Mouse (Mus musculus): Measurements from ENCODE around the gene Slc6a4. TPM values are rescaled to one million over a fixed set of nuclear protein-coding genes. Genes with fewer than 3 reads are reported as not detected.
"Not testable (repeated sequence)": the region's sequence is repeated elsewhere in the genome, so short reads cannot be mapped to it uniquely, and the experiment has no call there.

Gene Slc6a4
- polyA plus RNA-seq, 1 experiment from 2014 or later: 1.5 TPM

DNA sequence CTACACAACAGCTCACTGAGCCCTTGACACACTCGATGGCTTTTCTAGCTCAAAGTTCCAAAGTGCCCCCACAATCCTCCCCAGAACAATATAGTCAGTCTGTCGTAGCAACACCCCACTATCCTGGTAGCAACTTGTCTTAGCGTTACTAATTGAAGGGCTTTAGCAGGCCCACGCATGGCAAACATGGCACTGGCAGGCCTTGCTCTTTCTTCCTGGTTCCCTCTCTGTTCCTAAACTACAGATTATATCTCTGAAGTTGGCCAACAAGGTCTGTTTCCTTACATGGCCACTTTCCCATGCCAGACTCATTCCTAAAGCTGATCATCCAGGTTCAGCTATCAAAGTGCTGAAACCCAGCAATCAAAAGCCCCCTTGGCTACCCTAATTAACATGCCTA lies 43.5 kb downstream of the Slc6a4 start:
- Histone ChIP-seq H3K4me2 (ENCODE audit: low read depth, low read length) (no peak overlapping the region), H3K9me3 (ENCODE audit: control insufficient read depth, low read length) (no peaks in the 10 kb centered on the region), H3K4me1 (replicated peaks; ENCODE audit: control insufficient read depth, insufficient read depth, low read length) (no peaks in the 10 kb centered on the region), H3K27ac (ENCODE audit: low read length) (no peak overlapping the region), H3K36me3 (ENCODE audit: control insufficient read depth, insufficient read depth, low read length) (peaks cover 16% of the 10 kb centered on the region), H3K9ac (ENCODE audit: low read length) (no peak overlapping the region), H3K27me3 (ENCODE audit: control insufficient read depth, insufficient read depth, low read depth, low read length) (no peaks in the 10 kb centered on the region), H3K4me3 (ENCODE audit: low read length) (no peak overlapping the region)
- 87% methylated on average over 4 of the region's 4 CpGs for WGBS
- ATAC-seq (ENCODE audit: low read depth): no peak

GRCm38 (mm10) chr11:77042816-77043215 lies 44.4 kb downstream of the Slc6a4 start:
- no peak overlapping the region for H3K4me3 ChIP-seq (ENCODE audit: low read length)
- H3K27me3 ChIP-seq (ENCODE audit: control insufficient read depth, insufficient read depth, low read depth, low read length): no peaks in the 10 kb centered on the region
- no peak overlapping the region for H3K27ac ChIP-seq (ENCODE audit: low read length)
- no peak for ATAC-seq (ENCODE audit: low read depth)
- WGBS: 83% methylated on average over 2 of the region's 2 CpGs
- H3K36me3 ChIP-seq (ENCODE audit: control insufficient read depth, insufficient read depth, low read length): peaks cover 17% of the 10 kb centered on the region
- no peak overlapping the region for H3K9ac ChIP-seq (ENCODE audit: low read length)
- no peaks in the 10 kb centered on the region for H3K9me3 ChIP-seq (ENCODE audit: control insufficient read depth, low read length)
- no peak overlapping the region for H3K4me2 ChIP-seq (ENCODE audit: low read depth, low read length)
- no peaks in the 10 kb centered on the region for H3K4me1 ChIP-seq (replicated peaks; ENCODE audit: control insufficient read depth, insufficient read depth, low read length)

DNA sequence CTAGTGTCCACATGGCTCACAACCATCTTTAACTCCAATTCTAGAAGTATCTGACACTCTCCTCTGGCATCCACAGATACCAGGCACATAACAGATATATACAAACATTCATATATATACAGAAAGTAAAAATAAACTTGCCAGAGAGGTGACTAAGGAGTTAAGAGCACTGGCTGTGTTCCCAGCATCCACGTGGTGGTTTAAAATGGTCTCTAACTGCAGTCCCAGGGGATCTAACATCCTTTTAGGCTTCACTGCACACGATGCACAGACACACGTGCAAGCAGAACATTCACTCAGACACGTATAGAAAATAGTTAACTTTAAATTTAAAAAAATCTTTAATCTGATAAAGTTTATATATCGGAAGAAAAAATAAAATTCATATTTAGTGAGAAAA lies 63.5 kb downstream of the Slc6a4 start:
- Histone ChIP-seq H3K36me3 (ENCODE audit: control insufficient read depth, insufficient read depth, low read length) (no peaks in the 10 kb centered on the region; the same call in 1 of the 2 replicates), H3K27me3 (ENCODE audit: control insufficient read depth, insufficient read depth, low read depth, low read length) (no peaks in the 10 kb centered on the region), H3K27ac (ENCODE audit: low read length) (no peak overlapping the region), H3K9me3 (ENCODE audit: control insufficient read depth, low read length) (no peaks in the 10 kb centered on the region), H3K4me2 (ENCODE audit: low read depth, low read length) (no peak overlapping the region), H3K4me1 (replicated peaks; ENCODE audit: control insufficient read depth, insufficient read depth, low read length) (no peaks in the 10 kb centered on the region; the same call in 1 of the 2 replicates), H3K4me3 (ENCODE audit: low read length) (no peak overlapping the region), H3K9ac (ENCODE audit: low read length) (no peak overlapping the region)
- ATAC-seq (ENCODE audit: low read depth): no peak
- WGBS: 57% methylated on average over 5 of the region's 5 CpGs

GRCm38 (mm10) chr11:77063406-77063805 lies 65.0 kb downstream of the Slc6a4 start:
- Histone ChIP-seq H3K9ac (ENCODE audit: low read length) (no peak overlapping the region), H3K4me1 (replicated peaks; ENCODE audit: control insufficient read depth, insufficient read depth, low read length) (no peaks in the 10 kb centered on the region; the same call in 1 of the 2 replicates), H3K27me3 (ENCODE audit: control insufficient read depth, insufficient read depth, low read depth, low read length) (no peaks in the 10 kb centered on the region), H3K36me3 (ENCODE audit: control insufficient read depth, insufficient read depth, low read length) (no peaks in the 10 kb centered on the region; the same call in 1 of the 2 replicates), H3K4me3 (ENCODE audit: low read length) (no peak overlapping the region), H3K27ac (ENCODE audit: low read length) (no peak overlapping the region), H3K9me3 (ENCODE audit: control insufficient read depth, low read length) (no peaks in the 10 kb centered on the region), H3K4me2 (ENCODE audit: low read depth, low read length) (no peak overlapping the region)
- 85% methylated on average over 2 of the region's 2 CpGs for WGBS
- ATAC-seq (ENCODE audit: low read depth): no peak

DNA sequence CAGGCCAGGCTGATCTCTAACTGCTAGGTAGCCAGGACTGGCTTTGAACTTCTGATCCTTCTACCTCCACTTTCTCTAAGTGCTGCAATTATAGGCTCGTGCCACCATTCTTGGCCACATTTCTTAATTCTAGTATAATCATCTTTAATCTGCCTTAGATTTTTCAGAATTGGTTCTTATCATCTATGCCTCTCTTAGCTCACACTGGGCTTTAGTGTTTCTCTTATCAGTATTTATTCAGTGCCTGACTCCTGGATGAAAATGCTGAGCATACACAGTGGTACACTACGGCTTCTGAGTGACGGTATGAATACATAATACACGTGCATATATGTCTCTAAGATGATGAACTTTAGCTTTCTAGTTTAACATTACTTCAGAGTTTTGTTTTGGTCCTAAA lies 70.4 kb downstream of the Slc6a4 start:
- Histone ChIP-seq H3K4me3 (ENCODE audit: low read length) (no peak overlapping the region), H3K27ac (ENCODE audit: low read length) (no peak overlapping the region), H3K4me2 (ENCODE audit: low read depth, low read length) (no peak overlapping the region), H3K4me1 (replicated peaks; ENCODE audit: control insufficient read depth, insufficient read depth, low read length) (peaks cover 4% of the 10 kb centered on the region; the same call in 1 of the 2 replicates), H3K9me3 (ENCODE audit: control insufficient read depth, low read length) (no peaks in the 10 kb centered on the region), H3K27me3 (ENCODE audit: control insufficient read depth, insufficient read depth, low read depth, low read length) (no peaks in the 10 kb centered on the region), H3K36me3 (ENCODE audit: control insufficient read depth, insufficient read depth, low read length) (no peaks in the 10 kb centered on the region), H3K9ac (ENCODE audit: low read length) (no peak overlapping the region)
- WGBS: 61% methylated on average over 4 of the region's 4 CpGs
- no peak for ATAC-seq (ENCODE audit: low read depth)

GRCm38 (mm10) chr11:77070721-77071120 lies 72.3 kb downstream of the Slc6a4 start:
- peak; percentile 23; the same call in 1 of the 2 replicates for ATAC-seq (ENCODE audit: low read depth)
- Histone ChIP-seq H3K4me2 (ENCODE audit: low read depth, low read length) (no peak overlapping the region), H3K9me3 (ENCODE audit: control insufficient read depth, low read length) (no peaks in the 10 kb centered on the region), H3K4me3 (ENCODE audit: low read length) (no peak overlapping the region), H3K27ac (ENCODE audit: low read length) (no peak overlapping the region), H3K4me1 (replicated peaks; ENCODE audit: control insufficient read depth, insufficient read depth, low read length) (peaks cover 4% of the 10 kb centered on the region; the same call in 1 of the 2 replicates), H3K9ac (ENCODE audit: low read length) (no peak overlapping the region), H3K36me3 (ENCODE audit: control insufficient read depth, insufficient read depth, low read length) (peaks cover 12% of the 10 kb centered on the region; the same call in 1 of the 2 replicates), H3K27me3 (ENCODE audit: control insufficient read depth, insufficient read depth, low read depth, low read length) (no peaks in the 10 kb centered on the region)
- 51% methylated on average over 4 of the region's 4 CpGs for WGBS

DNA sequence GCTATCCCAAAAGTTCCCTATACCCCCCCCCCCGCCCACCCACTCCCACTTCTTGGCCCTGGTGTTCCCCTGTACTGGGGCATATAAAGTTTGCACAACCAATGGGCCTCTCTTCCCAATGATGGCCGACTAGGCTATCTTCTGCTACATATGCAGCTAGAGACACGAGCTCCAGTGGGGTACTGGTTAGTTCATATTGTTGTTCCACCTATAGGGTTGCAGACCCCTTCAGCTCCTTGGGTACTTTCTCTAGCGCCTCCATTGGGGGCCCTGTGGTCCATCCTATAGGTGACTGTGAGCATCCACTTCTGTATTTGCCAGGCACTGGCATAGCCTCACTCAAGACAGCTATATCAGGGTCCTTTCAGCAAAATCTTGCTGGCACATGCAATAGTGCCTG lies 78.9 kb downstream of the Slc6a4 start:
- not testable (repeated sequence) for H3K4me1 ChIP-seq (replicated peaks; ENCODE audit: control insufficient read depth, insufficient read depth, low read length); ATAC-seq (ENCODE audit: low read depth); H3K27ac ChIP-seq (ENCODE audit: low read length); H3K9me3 ChIP-seq (ENCODE audit: control insufficient read depth, low read length); H3K27me3 ChIP-seq (ENCODE audit: control insufficient read depth, insufficient read depth, low read depth, low read length)
- peak overlapping the region; percentile 90 for H3K4me2 ChIP-seq (ENCODE audit: low read depth, low read length)
- H3K4me3 ChIP-seq (ENCODE audit: low read length): peak overlapping the region; percentile 93
- peak overlapping the region; percentile 88 for H3K9ac ChIP-seq (ENCODE audit: low read length)
- 54% methylated on average over 4 of the region's 4 CpGs for WGBS
- H3K36me3 ChIP-seq (ENCODE audit: control insufficient read depth, insufficient read depth, low read length): peaks cover 16% of the 10 kb centered on the region; the same call in 1 of the 2 replicates

DNA sequence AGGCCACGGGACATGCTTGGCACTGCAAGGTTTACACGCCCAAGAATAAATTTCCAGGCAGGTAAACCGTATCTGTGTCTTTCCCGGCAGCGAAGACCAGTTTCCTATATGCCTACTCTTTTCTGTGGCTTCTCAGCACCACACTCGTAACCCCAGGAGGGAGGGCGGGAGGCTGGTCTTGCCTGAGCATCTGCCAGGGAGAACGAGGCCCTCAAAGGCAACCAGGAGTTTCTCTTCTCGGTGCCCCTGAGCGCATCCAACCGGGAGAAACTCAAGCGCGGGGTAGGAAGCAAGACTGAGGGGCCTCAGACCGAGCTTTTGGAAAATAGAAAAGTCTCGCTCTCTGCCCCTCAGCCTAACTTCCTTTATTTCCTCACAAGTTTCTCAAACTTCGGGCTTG lies 79.4 kb downstream of the Slc6a4 start:
- 1% methylated on average over 16 of the region's 16 CpGs for WGBS

GRCm38 (mm10) chr11:77078273-77079134 lies 80.1 kb downstream of the Slc6a4 start, which contains the start of gene Nsrp1:
Gene Nsrp1, minus strand, starts transcription at chr11:77078435.
- H3K9me3 ChIP-seq (ENCODE audit: control insufficient read depth, low read length): no peaks in the 10 kb centered on the region
- H3K9ac ChIP-seq (ENCODE audit: low read length): peak within 1 kb of the TSS; percentile 88
- H3K4me1 ChIP-seq (replicated peaks; ENCODE audit: control insufficient read depth, insufficient read depth, low read length): peaks cover 3% of the 10 kb centered on the region; the same call in 1 of the 2 replicates
- H3K36me3 ChIP-seq (ENCODE audit: control insufficient read depth, insufficient read depth, low read length): peaks cover 16% of the 10 kb centered on the region; the same call in 1 of the 2 replicates
- peak within 1 kb of the TSS; percentile 76 for H3K27ac ChIP-seq (ENCODE audit: low read length)
- H3K4me2 ChIP-seq (ENCODE audit: low read depth, low read length): peak within 1 kb of the TSS; percentile 90
- peak within 1 kb of the TSS; percentile 93 for H3K4me3 ChIP-seq (ENCODE audit: low read length)
- WGBS: 4% methylated on average over 48 of the region's 48 CpGs
- H3K27me3 ChIP-seq (ENCODE audit: control insufficient read depth, insufficient read depth, low read depth, low read length): peaks cover 3% of the 10 kb centered on the region
- peak; percentile 100 for ATAC-seq (ENCODE audit: low read depth)

More for the DNA sequence above, 79.4 kb downstream of the Slc6a4 start:
- Histone ChIP-seq H3K36me3 (ENCODE audit: control insufficient read depth, insufficient read depth, low read length) (peaks cover 16% of the 10 kb centered on the region; the same call in 1 of the 2 replicates), H3K4me2 (ENCODE audit: low read depth, low read length) (peak overlapping the region; percentile 90), H3K27me3 (ENCODE audit: control insufficient read depth, insufficient read depth, low read depth, low read length) (peaks cover 3% of the 10 kb centered on the region), H3K9ac (ENCODE audit: low read length) (peak overlapping the region; percentile 88), H3K4me3 (ENCODE audit: low read length) (peak overlapping the region; percentile 93), H3K9me3 (ENCODE audit: control insufficient read depth, low read length) (no peaks in the 10 kb centered on the region), H3K4me1 (replicated peaks; ENCODE audit: control insufficient read depth, insufficient read depth, low read length) (peaks cover 3% of the 10 kb centered on the region; the same call in 1 of the 2 replicates), H3K27ac (ENCODE audit: low read length) (peak overlapping the region; percentile 76)
- peak; percentile 19 for ATAC-seq (ENCODE audit: low read depth)
